Mouse (Mus musculus): ENCODE data around the gene Gm20388. TPM values are rescaled to one million over a fixed set of nuclear protein-coding genes. Genes with fewer than 3 reads are reported as not detected.

Gm20388 gene
- polyA plus RNA-seq, 2 experiments: 8.5 TPM; not detected in 1

GRCm38 (mm10) chr8:120051006-120051405 is 140.4 kb downstream of the Gm20388 start:
- 11% methylated on average over 4 of the region's 4 CpGs for WGBS (ENCODE audit: insufficient replicate concordance)
- no peak for DNase-seq (ENCODE audit: low read depth in 3 of 3, low spot score in 3 of 3)
- TF ChIP-seq CTCF (IDR thresholded peaks at IDR 0.05; ENCODE audit: low read depth): no peak
- no peak for TF ChIP-seq EP300 (IDR thresholded peaks at IDR 0.05; ENCODE audit: low read depth)
- no peak overlapping the region for H3K4me3 ChIP-seq (ENCODE audit: insufficient read depth in 1 of 2, low read depth in 2 of 2, low read length in 2 of 2)
- H3K27ac ChIP-seq: no peak overlapping the region
- H3K9me3 ChIP-seq (ENCODE audit: control insufficient read depth, low read length): no peaks in the 10 kb centered on the region
- no peaks in the 10 kb centered on the region for H3K4me1 ChIP-seq (replicated peaks; ENCODE audit: control insufficient read depth in 2 of 2, insufficient read depth in 2 of 2, low read length in 1 of 2)
- H3K9ac ChIP-seq (replicated peaks): no peak overlapping the region
- no peaks in the 10 kb centered on the region for H3K27me3 ChIP-seq (ENCODE audit: control insufficient read depth, insufficient read depth, low read length)
- H3K36me3 ChIP-seq (replicated peaks; ENCODE audit: control insufficient read depth, insufficient read depth, low read depth): no peaks in the 10 kb centered on the region
- no peak for ATAC-seq (ENCODE audit: insufficient read depth)
- H3K4me2 ChIP-seq (ENCODE audit: low read depth): no peak overlapping the region

GRCm38 (mm10) chr8:120051908-120052307 is 141.3 kb downstream of the Gm20388 start:
- DNase-seq (ENCODE audit: low read depth in 3 of 3, low spot score in 3 of 3) (no peak), ATAC-seq (ENCODE audit: insufficient read depth) (no peak)
- Histone ChIP-seq H3K27me3 (ENCODE audit: control insufficient read depth, insufficient read depth, low read length) (no peaks in the 10 kb centered on the region), H3K4me3 (ENCODE audit: insufficient read depth in 1 of 2, low read depth in 2 of 2, low read length in 2 of 2) (no peak overlapping the region), H3K9me3 (ENCODE audit: control insufficient read depth, low read length) (no peaks in the 10 kb centered on the region), H3K27ac (no peak overlapping the region), H3K4me1 (replicated peaks; ENCODE audit: control insufficient read depth in 2 of 2, insufficient read depth in 2 of 2, low read length in 1 of 2) (no peaks in the 10 kb centered on the region), H3K36me3 (replicated peaks; ENCODE audit: control insufficient read depth, insufficient read depth, low read depth) (no peaks in the 10 kb centered on the region), H3K4me2 (ENCODE audit: low read depth) (no peak overlapping the region), H3K9ac (replicated peaks) (no peak overlapping the region)
- TF ChIP-seq EP300 (IDR thresholded peaks at IDR 0.05; ENCODE audit: low read depth) (no peak), CTCF (IDR thresholded peaks at IDR 0.05; ENCODE audit: low read depth) (no peak)
- WGBS (ENCODE audit: insufficient replicate concordance): 69% methylated on average over 4 of the region's 4 CpGs

- WGBS (ENCODE audit: insufficient replicate concordance): 54% methylated on average over 8 of the region's 8 CpGs
- H3K9me3 ChIP-seq (ENCODE audit: control insufficient read depth, low read length): no peaks in the 10 kb centered on the region
- TF ChIP-seq EP300 (IDR thresholded peaks at IDR 0.05; ENCODE audit: low read depth): no peak
- TF ChIP-seq CTCF (IDR thresholded peaks at IDR 0.05; ENCODE audit: low read depth): no peak
- no peak overlapping the region for H3K4me2 ChIP-seq (ENCODE audit: low read depth)
- H3K4me1 ChIP-seq (replicated peaks; ENCODE audit: control insufficient read depth in 2 of 2, insufficient read depth in 2 of 2, low read length in 1 of 2): no peaks in the 10 kb centered on the region
- no peak for DNase-seq (ENCODE audit: low read depth in 3 of 3, low spot score in 3 of 3)
- no peak overlapping the region for H3K9ac ChIP-seq (replicated peaks)
- no peak for ATAC-seq (ENCODE audit: insufficient read depth)
- no peak overlapping the region for H3K27ac ChIP-seq
- no peak overlapping the region for H3K4me3 ChIP-seq (ENCODE audit: insufficient read depth in 1 of 2, low read depth in 2 of 2, low read length in 2 of 2)
- H3K27me3 ChIP-seq (ENCODE audit: control insufficient read depth, insufficient read depth, low read length): no peaks in the 10 kb centered on the region
- no peaks in the 10 kb centered on the region for H3K36me3 ChIP-seq (replicated peaks; ENCODE audit: control insufficient read depth, insufficient read depth, low read depth)
These were observed 141.7 kb downstream of the Gm20388 start for GRCm38 (mm10) chr8:120052318-120052717.

GRCm38 (mm10) chr8:120054833-120055232 is 144.2 kb downstream of the Gm20388 start:
- TF ChIP-seq EP300 (IDR thresholded peaks at IDR 0.05; ENCODE audit: low read depth) (no peak), CTCF (IDR thresholded peaks at IDR 0.05; ENCODE audit: low read depth) (no peak)
- Histone ChIP-seq H3K4me3 (ENCODE audit: insufficient read depth in 1 of 2, low read depth in 2 of 2, low read length in 2 of 2) (no peak overlapping the region), H3K27ac (no peak overlapping the region), H3K9ac (replicated peaks) (no peak overlapping the region), H3K4me2 (ENCODE audit: low read depth) (no peak overlapping the region), H3K36me3 (replicated peaks; ENCODE audit: control insufficient read depth, insufficient read depth, low read depth) (no peaks in the 10 kb centered on the region), H3K9me3 (ENCODE audit: control insufficient read depth, low read length) (no peaks in the 10 kb centered on the region), H3K27me3 (ENCODE audit: control insufficient read depth, insufficient read depth, low read length) (no peaks in the 10 kb centered on the region), H3K4me1 (replicated peaks; ENCODE audit: control insufficient read depth in 2 of 2, insufficient read depth in 2 of 2, low read length in 1 of 2) (no peaks in the 10 kb centered on the region)
- DNase-seq (ENCODE audit: low read depth in 3 of 3, low spot score in 3 of 3): no peak
- WGBS (ENCODE audit: insufficient replicate concordance): 68% methylated on average over 3 of the region's 3 CpGs
- ATAC-seq (ENCODE audit: insufficient read depth): no peak

DNA sequence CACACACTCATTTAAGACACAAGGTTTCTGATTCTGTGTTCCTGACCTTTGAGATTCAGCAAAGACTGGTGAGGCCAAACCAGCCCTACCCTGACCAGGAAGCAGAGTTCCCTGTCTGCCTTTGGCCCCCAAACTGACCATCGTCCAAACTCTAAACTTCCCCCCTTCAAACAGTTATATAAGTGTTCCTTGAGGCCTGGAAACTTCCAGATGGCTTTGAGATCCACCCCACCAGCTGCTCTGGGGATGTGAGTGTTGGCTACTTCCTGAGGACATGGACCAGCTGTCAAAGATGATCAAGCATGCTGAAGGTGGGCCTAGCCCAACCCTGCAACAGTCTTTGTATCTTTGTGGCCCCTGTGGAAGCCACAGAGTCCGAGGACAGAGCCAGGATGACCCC is 146.4 kb downstream of the Gm20388 start:
- WGBS (ENCODE audit: insufficient replicate concordance): 50% methylated on average over 2 of the region's 2 CpGs
- no peak for TF ChIP-seq EP300 (IDR thresholded peaks at IDR 0.05; ENCODE audit: low read depth)
- TF ChIP-seq CTCF (IDR thresholded peaks at IDR 0.05; ENCODE audit: low read depth): no peak
- H3K9me3 ChIP-seq (ENCODE audit: control insufficient read depth, low read length): no peaks in the 10 kb centered on the region
- H3K36me3 ChIP-seq (replicated peaks; ENCODE audit: control insufficient read depth, insufficient read depth, low read depth): no peaks in the 10 kb centered on the region
- no peak overlapping the region for H3K27ac ChIP-seq
- no peak overlapping the region for H3K9ac ChIP-seq (replicated peaks)
- no peak overlapping the region for H3K4me2 ChIP-seq (ENCODE audit: low read depth)
- H3K4me3 ChIP-seq (ENCODE audit: insufficient read depth in 1 of 2, low read depth in 2 of 2, low read length in 2 of 2): no peak overlapping the region
- no peaks in the 10 kb centered on the region for H3K4me1 ChIP-seq (replicated peaks; ENCODE audit: control insufficient read depth in 2 of 2, insufficient read depth in 2 of 2, low read length in 1 of 2)
- DNase-seq (ENCODE audit: low read depth in 3 of 3, low spot score in 3 of 3): no peak
- H3K27me3 ChIP-seq (ENCODE audit: control insufficient read depth, insufficient read depth, low read length): no peaks in the 10 kb centered on the region
- no peak for ATAC-seq (ENCODE audit: insufficient read depth)

All from liver, embryonic 14.5 days (tissue).